Mouse (Mus musculus): Measurements from ENCODE around the gene Ovol2. TPM values are rescaled to one million over a fixed set of nuclear protein-coding genes. Genes with fewer than 3 reads are reported as not detected.

Gene Ovol2
- polyA plus RNA-seq, 1 experiment from 2014 or later = 4.1 TPM

DNA sequence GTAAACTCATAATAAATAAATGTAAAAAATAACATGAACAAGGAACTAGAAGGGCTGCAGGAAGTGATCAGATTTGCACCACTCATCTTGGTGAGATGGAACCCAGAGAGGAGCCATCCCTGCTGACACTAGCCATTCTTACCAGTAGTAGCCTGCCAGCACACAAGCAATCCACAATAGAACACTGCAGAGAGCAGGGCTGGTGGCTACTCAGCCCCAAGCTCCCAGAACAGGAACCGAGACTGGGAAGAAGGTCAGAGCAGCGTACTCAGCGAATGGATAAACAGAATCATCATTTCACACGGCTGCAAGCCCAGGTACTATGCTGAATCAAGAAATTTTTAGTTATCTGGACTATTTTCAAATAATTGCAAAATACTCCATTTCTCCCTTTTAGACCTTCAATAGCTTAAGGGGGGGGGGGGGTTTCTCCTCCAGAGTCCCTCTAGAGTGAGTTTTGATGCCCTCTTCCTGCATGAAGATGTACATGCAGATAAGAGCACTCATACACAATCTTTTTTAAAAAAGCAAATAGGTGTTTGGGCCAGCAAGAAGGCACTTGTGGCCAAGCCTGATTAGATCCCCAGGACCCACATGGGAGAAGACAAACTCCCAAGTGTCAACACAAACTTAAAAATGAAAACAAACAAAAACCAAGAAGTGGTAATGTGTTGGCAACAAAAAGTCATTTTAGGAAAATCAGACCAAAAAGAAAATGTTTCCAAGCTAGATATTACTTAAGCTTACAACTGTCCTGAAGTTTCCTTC, 65.8 kb downstream of the Ovol2 start:
- WGBS = 40% methylated on average over 4 of the region's 4 CpGs
- no peak overlapping the region for H3K9ac ChIP-seq (ENCODE audit: low read length)
- H3K4me1 ChIP-seq (replicated peaks; ENCODE audit: control insufficient read depth, insufficient read depth, low read length) = peaks cover 33% of the 10 kb centered on the region

DNA sequence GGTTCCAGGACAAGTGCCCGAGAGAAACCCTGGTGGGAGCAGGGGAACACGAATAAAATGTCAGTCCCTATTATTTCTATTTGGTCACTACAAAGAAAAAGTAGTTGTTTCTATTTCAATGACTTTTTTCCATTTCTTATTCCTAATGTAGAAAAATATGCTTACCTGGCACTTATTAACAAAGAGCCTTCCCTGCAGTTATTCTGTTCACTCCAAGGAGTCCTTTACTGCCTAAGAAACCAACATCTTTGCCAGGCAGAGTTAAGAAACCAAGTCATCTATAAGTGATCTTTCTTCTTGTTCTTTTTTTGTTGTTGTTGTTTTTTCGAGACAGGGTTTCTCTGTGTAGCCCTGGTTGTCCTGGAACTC, 66.8 kb downstream of the Ovol2 start:
- Histone ChIP-seq H3K4me3 (ENCODE audit: low read length) (no peak overlapping the region), H3K36me3 (ENCODE audit: control insufficient read depth, insufficient read depth, low read length) (peaks cover 15% of the 10 kb centered on the region), H3K27me3 (ENCODE audit: control insufficient read depth, insufficient read depth, low read depth, low read length) (no peaks in the 10 kb centered on the region), H3K9me3 (ENCODE audit: control insufficient read depth, low read length) (no peaks in the 10 kb centered on the region), H3K4me1 (replicated peaks; ENCODE audit: control insufficient read depth, insufficient read depth, low read length) (peaks cover 33% of the 10 kb centered on the region), H3K9ac (ENCODE audit: low read length) (no peak overlapping the region), H3K4me2 (ENCODE audit: low read depth, low read length) (no peak overlapping the region), H3K27ac (ENCODE audit: low read length) (no peak overlapping the region)
- WGBS = 61% methylated on average over 3 of the region's 3 CpGs
- no peak for ATAC-seq (ENCODE audit: low read depth)

More for the DNA sequence above, 65.8 kb downstream of the Ovol2 start:
- H3K4me2 ChIP-seq (ENCODE audit: low read depth, low read length) = 0 out of 2 replicates have a peak overlapping the region, but pooled peaks have one; percentile 1
- H3K4me3 ChIP-seq (ENCODE audit: low read length) = no peak overlapping the region
- ATAC-seq (ENCODE audit: low read depth) = no peak
- H3K27me3 ChIP-seq (ENCODE audit: control insufficient read depth, insufficient read depth, low read depth, low read length) = no peaks in the 10 kb centered on the region
- H3K36me3 ChIP-seq (ENCODE audit: control insufficient read depth, insufficient read depth, low read length) = peaks cover 7% of the 10 kb centered on the region
- no peak overlapping the region for H3K27ac ChIP-seq (ENCODE audit: low read length)
- no peaks in the 10 kb centered on the region for H3K9me3 ChIP-seq (ENCODE audit: control insufficient read depth, low read length)

DNA sequence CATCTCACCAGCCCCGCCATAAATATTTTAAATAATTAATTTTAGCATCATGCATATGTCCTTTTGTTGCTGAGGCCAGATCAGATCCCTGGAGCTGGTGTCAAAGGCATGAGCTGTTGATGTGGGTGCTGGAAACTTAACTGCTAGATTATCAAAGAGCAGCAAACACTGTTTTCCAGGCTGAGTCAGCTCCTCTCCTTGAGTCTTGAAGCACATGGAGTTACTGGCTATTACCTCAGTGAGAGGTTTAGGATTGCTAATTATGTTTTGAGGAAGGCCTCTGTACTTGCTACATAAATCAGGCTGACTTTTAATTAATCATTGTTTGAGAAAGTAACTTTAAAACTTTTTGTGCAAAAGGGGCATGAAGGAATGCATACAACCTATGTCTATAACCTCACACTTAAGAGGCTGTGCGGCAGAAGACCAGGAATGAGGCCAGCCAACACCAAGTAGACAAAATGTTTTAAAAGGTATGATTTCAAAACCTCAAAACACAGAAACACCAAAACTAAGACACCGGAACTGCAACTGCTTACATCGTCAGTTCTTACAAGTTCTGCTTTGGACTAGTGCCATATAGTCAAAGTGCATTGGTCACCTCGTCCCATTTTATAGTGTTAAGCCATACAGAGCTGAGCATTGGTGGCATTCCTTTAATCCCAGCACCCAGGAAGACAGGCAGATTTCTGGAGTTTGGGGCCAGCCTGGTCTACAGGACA, 67.4 kb downstream of the Ovol2 start:
- H3K27me3 ChIP-seq (ENCODE audit: control insufficient read depth, insufficient read depth, low read depth, low read length) = no peaks in the 10 kb centered on the region
- peaks cover 16% of the 10 kb centered on the region for H3K36me3 ChIP-seq (ENCODE audit: control insufficient read depth, insufficient read depth, low read length)
- no peak overlapping the region for H3K4me3 ChIP-seq (ENCODE audit: low read length)
- no peak overlapping the region for H3K9ac ChIP-seq (ENCODE audit: low read length)
- 54% methylated on average over 5 of the region's 5 CpGs for WGBS
- ATAC-seq (ENCODE audit: low read depth) = no peak
- H3K4me2 ChIP-seq (ENCODE audit: low read depth, low read length) = no peak overlapping the region
- no peak overlapping the region for H3K27ac ChIP-seq (ENCODE audit: low read length)
- peaks cover 33% of the 10 kb centered on the region for H3K4me1 ChIP-seq (replicated peaks; ENCODE audit: control insufficient read depth, insufficient read depth, low read length)
- no peaks in the 10 kb centered on the region for H3K9me3 ChIP-seq (ENCODE audit: control insufficient read depth, low read length)

DNA sequence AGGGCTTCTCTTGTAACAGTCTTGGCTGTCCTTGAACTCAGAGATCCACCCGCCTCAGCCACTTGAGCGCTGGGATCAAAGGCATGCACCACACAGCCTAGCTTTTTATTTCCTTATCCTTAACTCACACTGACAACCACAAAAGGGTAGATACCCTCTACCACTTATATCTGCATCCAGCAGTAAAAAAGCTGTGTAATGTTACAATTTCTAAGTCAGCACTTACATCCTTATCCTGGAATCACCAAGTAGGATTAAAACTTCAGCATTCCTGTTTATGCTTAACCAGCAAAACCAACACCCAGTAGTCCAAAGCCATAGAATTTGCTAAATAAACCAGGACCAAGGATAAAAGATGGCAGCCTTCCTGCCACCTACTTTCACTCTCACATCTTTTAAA, 69.1 kb downstream of the Ovol2 start:
- no peak overlapping the region for H3K4me3 ChIP-seq (ENCODE audit: low read length)
- no peaks in the 10 kb centered on the region for H3K27me3 ChIP-seq (ENCODE audit: control insufficient read depth, insufficient read depth, low read depth, low read length)
- no peaks in the 10 kb centered on the region for H3K9me3 ChIP-seq (ENCODE audit: control insufficient read depth, low read length)
- peaks cover 23% of the 10 kb centered on the region for H3K4me1 ChIP-seq (replicated peaks; ENCODE audit: control insufficient read depth, insufficient read depth, low read length)
- H3K4me2 ChIP-seq (ENCODE audit: low read depth, low read length) = no peak overlapping the region
- WGBS = 78% methylated on average over 2 of the region's 2 CpGs
- H3K27ac ChIP-seq (ENCODE audit: low read length) = no peak overlapping the region
- H3K9ac ChIP-seq (ENCODE audit: low read length) = no peak overlapping the region
- no peak for ATAC-seq (ENCODE audit: low read depth)
- peaks cover 32% of the 10 kb centered on the region for H3K36me3 ChIP-seq (ENCODE audit: control insufficient read depth, insufficient read depth, low read length)

Other genes with a start within 250 kb of the Ovol2 start
- gene Mgme1, start 61.5 kb downstream of the Ovol2 start, polyA plus RNA-seq (2015; fragmentation: Nextera tagmentation; extraction: Ambion mirVana) = 21.8 and 22.6 TPM in 2 replicates
- 101 and 103 TPM in 2 replicates for gene Snx5, start 61.2 kb downstream of the Ovol2 start, polyA plus RNA-seq (2015; fragmentation: Nextera tagmentation; extraction: Ambion mirVana)
- 36.4 and 36.9 TPM in 2 replicates for gene Kat14, start 36.8 kb upstream of the Ovol2 start, polyA plus RNA-seq (2015; fragmentation: Nextera tagmentation; extraction: Ambion mirVana)
- gene Pet117, start 36.9 kb upstream of the Ovol2 start, polyA plus RNA-seq (2015; fragmentation: Nextera tagmentation; extraction: Ambion mirVana) = 2.4 and 4.1 TPM in 2 replicates
- gene Dzank1, start 195.3 kb upstream of the Ovol2 start, polyA plus RNA-seq (2015; fragmentation: Nextera tagmentation; extraction: Ambion mirVana) = 1.3 and 2.1 TPM in 2 replicates
- gene Polr3f, start 195.6 kb upstream of the Ovol2 start, polyA plus RNA-seq (2015; fragmentation: Nextera tagmentation; extraction: Ambion mirVana) = 25.1 and 25.3 TPM in 2 replicates
- 65.3 and 65.6 TPM in 2 replicates for gene Rbbp9, start 218.7 kb upstream of the Ovol2 start, polyA plus RNA-seq (2015; fragmentation: Nextera tagmentation; extraction: Ambion mirVana)
- gene Sec23b, start 224.1 kb upstream of the Ovol2 start, polyA plus RNA-seq (2015; fragmentation: Nextera tagmentation; extraction: Ambion mirVana) = 96.7 and 102 TPM in 2 replicates